Mouse (Mus musculus): ENCODE measurements around the gene Dao. TPM values are rescaled to one million over a fixed set of nuclear protein-coding genes. Genes with fewer than 3 reads are reported as not detected.

The Dao gene
- polyA plus RNA-seq, 1 experiment: 376 TPM

- H3K4me1 ChIP-seq (ENCODE audit: control insufficient read depth, insufficient read depth, low read length): peaks cover 29% of the 10 kb centered on the region
- DNase-seq: no peak
- no peak overlapping the region for H3K27ac ChIP-seq (ENCODE audit: insufficient read depth, low read depth, low read length)
- no peaks in the 10 kb centered on the region for H3K36me3 ChIP-seq (ENCODE audit: control insufficient read depth, insufficient read depth, low read length)
- no peak overlapping the region for H3K4me3 ChIP-seq (ENCODE audit: insufficient read depth, low read depth, low read length)
- no peaks in the 10 kb centered on the region for H3K27me3 ChIP-seq (replicated peaks; ENCODE audit: control insufficient read depth, insufficient read depth, low read length)
- 85% methylated on average over 5 of the region's 5 CpGs for WGBS
- TF ChIP-seq POLR2A (IDR thresholded peaks at IDR 0.05; ENCODE audit: low read depth, low read length) (no peak), CTCF (conservative IDR thresholded peaks at IDR 0.05; ENCODE audit: insufficient read depth, insufficient read length, low read depth, low read length) (0 out of 2 replicates have a peak, but pooled peaks have one; percentile 2)
Measured at GRCm38 (mm10) chr5:113990593-113990992, 12.9 kb upstream of the Dao start.

- DNase-seq: no peak
- TF ChIP-seq POLR2A (IDR thresholded peaks at IDR 0.05; ENCODE audit: low read depth, low read length) (no peak), CTCF (conservative IDR thresholded peaks at IDR 0.05; ENCODE audit: insufficient read depth, insufficient read length, low read depth, low read length) (no peak)
- Histone ChIP-seq H3K36me3 (ENCODE audit: control insufficient read depth, insufficient read depth, low read length) (no peaks in the 10 kb centered on the region), H3K27ac (ENCODE audit: insufficient read depth, low read depth, low read length) (no peak overlapping the region), H3K27me3 (replicated peaks; ENCODE audit: control insufficient read depth, insufficient read depth, low read length) (no peaks in the 10 kb centered on the region), H3K4me1 (ENCODE audit: control insufficient read depth, insufficient read depth, low read length) (peaks cover 23% of the 10 kb centered on the region), H3K4me3 (ENCODE audit: insufficient read depth, low read depth, low read length) (no peak overlapping the region)
- 54% methylated on average over 7 of the region's 7 CpGs for WGBS
Measured at GRCm38 (mm10) chr5:113991141-113991540, 12.4 kb upstream of the Dao start.

GRCm38 (mm10) chr5:113992339-113992831 is 11.1 kb upstream of the Dao start:
- Histone ChIP-seq H3K4me1 (ENCODE audit: control insufficient read depth, insufficient read depth, low read length) (peaks cover 13% of the 10 kb centered on the region; the same call in 1 of the 2 replicates), H3K4me3 (ENCODE audit: insufficient read depth, low read depth, low read length) (peak overlapping the region; percentile 88), H3K27ac (ENCODE audit: insufficient read depth, low read depth, low read length) (peak overlapping the region; percentile 80), H3K36me3 (ENCODE audit: control insufficient read depth, insufficient read depth, low read length) (no peaks in the 10 kb centered on the region), H3K27me3 (replicated peaks; ENCODE audit: control insufficient read depth, insufficient read depth, low read length) (no peaks in the 10 kb centered on the region)
- DNase-seq: peak; percentile 47
- TF ChIP-seq CTCF (conservative IDR thresholded peaks at IDR 0.05; ENCODE audit: insufficient read depth, insufficient read length, low read depth, low read length) (no peak), POLR2A (IDR thresholded peaks at IDR 0.05; ENCODE audit: low read depth, low read length) (no peak)
- WGBS: 15% methylated on average over 12 of the region's 12 CpGs

GRCm38 (mm10) chr5:113993031-113993486 is 10.4 kb upstream of the Dao start:
- H3K4me1 ChIP-seq (ENCODE audit: control insufficient read depth, insufficient read depth, low read length): peaks cover 11% of the 10 kb centered on the region; the same call in 1 of the 2 replicates
- DNase-seq: peak; percentile 56
- TF ChIP-seq CTCF (conservative IDR thresholded peaks at IDR 0.05; ENCODE audit: insufficient read depth, insufficient read length, low read depth, low read length): no peak
- TF ChIP-seq POLR2A (IDR thresholded peaks at IDR 0.05; ENCODE audit: low read depth, low read length): no peak

GRCm38 (mm10) chr5:113993487-113994465 is 9.7 kb upstream of the Dao start, which contains the start of gene Ssh1:
Gene Ssh1, minus strand, starts transcription at chr5:113993894.
- peak within 1 kb of the TSS; percentile 88 for H3K4me3 ChIP-seq (ENCODE audit: insufficient read depth, low read depth, low read length)
- H3K4me1 ChIP-seq (ENCODE audit: control insufficient read depth, insufficient read depth, low read length): peaks cover 11% of the 10 kb centered on the region; the same call in 1 of the 2 replicates
- DNase-seq: peak; percentile 95
- no peaks in the 10 kb centered on the region for H3K27me3 ChIP-seq (replicated peaks; ENCODE audit: control insufficient read depth, insufficient read depth, low read length)
- peak within 1 kb of the TSS; percentile 93 for H3K27ac ChIP-seq (ENCODE audit: insufficient read depth, low read depth, low read length)
- under 1% methylated on average over 79 of the region's 83 CpGs for WGBS
- no peaks in the 10 kb centered on the region for H3K36me3 ChIP-seq (ENCODE audit: control insufficient read depth, insufficient read depth, low read length)
- TF ChIP-seq POLR2A (IDR thresholded peaks at IDR 0.05; ENCODE audit: low read depth, low read length) (peak; percentile 12), CTCF (conservative IDR thresholded peaks at IDR 0.05; ENCODE audit: insufficient read depth, insufficient read length, low read depth, low read length) (no peak)

More at GRCm38 (mm10) chr5:113993031-113993486, 10.4 kb upstream of the Dao start:
- Histone ChIP-seq H3K27ac (ENCODE audit: insufficient read depth, low read depth, low read length) (peak overlapping the region; percentile 80), H3K36me3 (ENCODE audit: control insufficient read depth, insufficient read depth, low read length) (no peaks in the 10 kb centered on the region), H3K4me3 (ENCODE audit: insufficient read depth, low read depth, low read length) (peak overlapping the region; percentile 88), H3K27me3 (replicated peaks; ENCODE audit: control insufficient read depth, insufficient read depth, low read length) (no peaks in the 10 kb centered on the region)
- under 1% methylated on average over 22 of the region's 22 CpGs for WGBS

GRCm38 (mm10) chr5:113996458-113996857 is 7.0 kb upstream of the Dao start:
- Histone ChIP-seq H3K4me1 (ENCODE audit: control insufficient read depth, insufficient read depth, low read length) (peaks cover 4% of the 10 kb centered on the region; the same call in 1 of the 2 replicates), H3K4me3 (ENCODE audit: insufficient read depth, low read depth, low read length) (no peak overlapping the region), H3K27ac (ENCODE audit: insufficient read depth, low read depth, low read length) (no peak overlapping the region), H3K27me3 (replicated peaks; ENCODE audit: control insufficient read depth, insufficient read depth, low read length) (no peaks in the 10 kb centered on the region), H3K36me3 (ENCODE audit: control insufficient read depth, insufficient read depth, low read length) (no peaks in the 10 kb centered on the region)
- 38% methylated on average over 2 of the region's 2 CpGs for WGBS
- DNase-seq: peak; percentile 63
- no peak for TF ChIP-seq CTCF (conservative IDR thresholded peaks at IDR 0.05; ENCODE audit: insufficient read depth, insufficient read length, low read depth, low read length)
- no peak for TF ChIP-seq POLR2A (IDR thresholded peaks at IDR 0.05; ENCODE audit: low read depth, low read length)
